Mouse (Mus musculus) effector memory CD4-positive, alpha-beta T cell, adult 7 months (primary cell): Measurements from ENCODE around the gene Napa. TPM values are rescaled to one million over a fixed set of nuclear protein-coding genes. Genes with fewer than 3 reads are reported as not detected.

Experiments
- polyA plus RNA-seq: library from polyadenylated mRNA; unstranded; fragments of 100-300 nt; shearing (Covaris generic); gene quantifications from one replicate; pipeline ENCODE4 v1.2.1, GENCODE M21; 2017

The Napa gene
- polyA plus RNA-seq, result 297 TPM

GRCm38 (mm10) chr7:16098021-16099017 is at the start of gene Napa:
Gene Napa (plus strand): TSS chr7:16098458.

GRCm38 (mm10) chr7:16061219-16062098 is 36.8 kb upstream of the Napa start, which contains the start of gene Zfp541:
Gene Zfp541 (plus strand): TSS chr7:16061814.

GRCm38 (mm10) chr7:16119569-16120261 is 21.5 kb downstream of the Napa start, which contains the start of gene Kptn:
Gene Kptn (plus strand): TSS chr7:16119895.

GRCm38 (mm10) chr7:16129421-16129845 is 31.2 kb downstream of the Napa start, which contains the start of gene Slc8a2:
Gene Slc8a2 (plus strand): TSS chr7:16129826.

Other genes with a start within 250 kb of the Napa start
- not detected for gene Crx, start 218.5 kb upstream of the Napa start, polyA plus RNA-seq
- gene Crxos, start 215.8 kb upstream of the Napa start, polyA plus RNA-seq, result 0.34 TPM
- gene Selenow, start 176.1 kb upstream of the Napa start, polyA plus RNA-seq, result 386 TPM
- 611 TPM for gene Nop53, start 152.4 kb upstream of the Napa start, polyA plus RNA-seq
- 0.12 TPM for gene Ehd2, start 130.9 kb upstream of the Napa start, polyA plus RNA-seq
- gene Bicra, start 50.5 kb upstream of the Napa start, polyA plus RNA-seq, result 5.0 TPM
- 0.49 TPM for gene Zfp541, start 36.6 kb upstream of the Napa start, polyA plus RNA-seq
- gene Kptn, start 21.4 kb downstream of the Napa start, polyA plus RNA-seq, result 25.8 TPM
- not detected for gene Slc8a2, start 31.4 kb downstream of the Napa start, polyA plus RNA-seq
- 44.3 TPM for gene Meis3, start 76.6 kb downstream of the Napa start, polyA plus RNA-seq
- 18.6 TPM for gene Dhx34, start 123.6 kb downstream of the Napa start, polyA plus RNA-seq
- not detected for gene C5ar2, start 145.7 kb downstream of the Napa start, polyA plus RNA-seq
- not detected for gene C5ar1, start 161.1 kb downstream of the Napa start, polyA plus RNA-seq
- gene Inafm1, start 175.2 kb downstream of the Napa start, polyA plus RNA-seq, result 2.8 TPM
- 97.9 TPM for gene Ccdc9, start 188.3 kb downstream of the Napa start, polyA plus RNA-seq
- gene Bbc3, start 209.9 kb downstream of the Napa start, polyA plus RNA-seq, result 74.6 TPM